Mouse (Mus musculus): ENCODE results near the gene Txndc9. TPM values are rescaled to one million over a fixed set of nuclear protein-coding genes. Genes with fewer than 3 reads are reported as not detected.
"Not testable (repeated sequence)": the region's sequence is repeated elsewhere in the genome, so short reads cannot be mapped to it uniquely, and the experiment has no call there.

Txndc9 gene
- polyA plus RNA-seq, 1 experiment from 2014 or later = 135 TPM

DNA sequence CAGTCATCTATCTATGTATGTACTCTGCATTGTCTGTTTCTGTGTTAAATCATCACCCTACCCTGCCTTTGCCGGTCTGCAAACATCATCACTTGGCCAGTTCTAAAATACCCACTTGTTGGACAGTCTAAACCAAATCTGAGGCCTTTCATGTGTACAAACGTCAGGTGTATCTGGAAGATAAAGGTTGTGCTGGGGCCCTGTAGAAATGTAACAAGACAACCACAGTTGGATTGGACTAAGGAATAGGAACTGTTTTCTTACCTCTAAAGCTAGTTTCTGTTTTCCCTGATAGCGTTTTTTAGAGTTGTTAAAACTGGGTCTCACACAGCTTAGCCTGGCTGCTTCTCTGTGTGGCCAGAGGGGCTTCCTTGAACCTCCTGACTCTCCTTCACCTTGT, 1.9 kb upstream of the Txndc9 start:
- H3K36me3 ChIP-seq = peaks cover 14% of the 10 kb centered on the region
- 83% methylated on average over 3 of the region's 3 CpGs for WGBS
- H3K4me3 ChIP-seq = peak overlapping the region; percentile 69; the same call in 1 of the 2 replicates
- peaks cover 18% of the 10 kb centered on the region for H3K4me1 ChIP-seq
- no peak overlapping the region for H3K27ac ChIP-seq
- DNase-seq (ENCODE audit: low spot score) = no peak
- no peaks in the 10 kb centered on the region for H3K9me3 ChIP-seq (replicated peaks)
- H3K27me3 ChIP-seq (ENCODE audit: low read depth, poor library complexity, severe bottlenecking) = no peaks in the 10 kb centered on the region

DNA sequence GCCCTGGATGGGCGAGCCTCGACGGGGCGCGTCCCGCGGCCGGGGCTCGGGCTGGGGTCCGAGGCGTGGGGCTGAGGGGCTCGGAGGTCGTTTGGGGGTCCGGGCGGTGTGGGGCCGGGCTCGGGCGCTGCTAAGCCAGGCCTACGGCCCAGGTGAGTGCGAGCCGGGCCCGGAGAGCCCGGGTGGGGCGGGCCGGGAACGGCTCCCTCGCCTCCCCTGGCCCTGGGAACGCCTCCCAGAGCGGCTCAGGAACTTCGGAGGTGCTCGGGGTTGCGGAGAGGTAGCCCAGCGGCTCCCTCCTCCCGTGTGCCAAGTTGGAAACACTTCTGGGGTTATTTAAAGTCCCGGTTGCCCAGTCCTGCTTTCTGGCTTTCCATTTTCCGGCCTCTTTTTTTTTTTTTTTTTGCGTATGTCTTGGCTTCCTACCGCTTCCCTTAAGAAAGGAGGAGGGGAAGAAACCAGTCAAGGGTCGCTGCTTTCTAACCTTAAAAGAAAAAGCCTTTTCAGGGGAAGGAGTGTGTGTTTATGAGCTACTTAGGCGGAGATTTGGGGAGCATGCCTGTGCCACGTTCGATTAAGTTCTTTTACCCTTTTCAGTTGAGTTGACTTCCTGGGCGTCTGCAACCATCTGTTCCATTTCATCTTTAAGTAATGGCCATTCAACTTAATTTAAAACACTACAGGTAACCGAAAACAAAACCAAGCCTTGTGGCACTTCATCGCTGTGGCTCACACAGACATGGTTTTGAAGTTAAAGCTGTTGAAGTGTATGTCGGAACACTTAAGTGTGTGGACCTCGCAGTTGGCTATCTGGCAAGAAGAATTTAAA, 892 bp upstream of the Txndc9 start:
- Histone ChIP-seq H3K27me3 (ENCODE audit: low read depth, poor library complexity, severe bottlenecking) (no peaks in the 10 kb centered on the region), H3K9me3 (replicated peaks) (no peaks in the 10 kb centered on the region), H3K4me3 (peak overlapping the region; percentile 69), H3K36me3 (peaks cover 23% of the 10 kb centered on the region), H3K27ac (peak overlapping the region; percentile 90), H3K4me1 (peaks cover 18% of the 10 kb centered on the region)
- 5% methylated on average over 46 of the region's 47 CpGs for WGBS
- DNase-seq (ENCODE audit: low spot score) = no peak

DNA sequence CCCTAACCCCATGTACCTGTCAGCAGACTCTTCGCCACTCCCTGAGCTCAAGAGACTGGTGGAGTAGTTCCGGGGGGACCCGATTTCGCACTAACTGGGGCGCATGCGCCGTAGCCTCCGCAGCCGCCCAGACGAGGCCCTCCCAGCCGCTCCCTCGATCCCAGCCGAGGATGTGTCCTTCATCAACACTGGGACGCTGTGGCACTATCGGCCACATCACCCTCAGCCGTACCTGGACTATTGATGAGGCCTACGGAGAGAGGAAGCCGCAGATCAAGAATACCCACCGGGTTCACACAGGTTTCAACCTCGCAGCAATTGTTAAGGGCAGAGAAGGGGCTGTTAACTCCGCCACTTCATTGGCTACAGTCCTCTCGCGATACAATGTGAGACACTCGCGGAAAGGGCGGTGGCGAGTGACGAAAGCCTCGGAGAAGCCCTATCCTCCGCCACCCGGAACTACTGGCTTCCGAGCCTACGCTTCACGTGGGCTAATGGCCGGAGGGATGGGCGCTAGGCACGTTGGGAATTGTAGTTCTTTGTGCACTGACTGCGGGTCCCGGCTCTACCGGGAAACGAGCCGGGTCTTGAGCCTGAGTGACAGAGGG, 712 bp downstream of the Txndc9 start:
- peaks cover 18% of the 10 kb centered on the region for H3K4me1 ChIP-seq
- peak; percentile 94 for DNase-seq (ENCODE audit: low spot score)
- H3K4me3 ChIP-seq = peak overlapping the region; percentile 69
- H3K9me3 ChIP-seq (replicated peaks) = no peaks in the 10 kb centered on the region
- WGBS = under 1% methylated on average over 42 of the region's 42 CpGs
- H3K36me3 ChIP-seq = peaks cover 38% of the 10 kb centered on the region
- peak overlapping the region; percentile 90 for H3K27ac ChIP-seq
- H3K27me3 ChIP-seq (ENCODE audit: low read depth, poor library complexity, severe bottlenecking) = no peaks in the 10 kb centered on the region

DNA sequence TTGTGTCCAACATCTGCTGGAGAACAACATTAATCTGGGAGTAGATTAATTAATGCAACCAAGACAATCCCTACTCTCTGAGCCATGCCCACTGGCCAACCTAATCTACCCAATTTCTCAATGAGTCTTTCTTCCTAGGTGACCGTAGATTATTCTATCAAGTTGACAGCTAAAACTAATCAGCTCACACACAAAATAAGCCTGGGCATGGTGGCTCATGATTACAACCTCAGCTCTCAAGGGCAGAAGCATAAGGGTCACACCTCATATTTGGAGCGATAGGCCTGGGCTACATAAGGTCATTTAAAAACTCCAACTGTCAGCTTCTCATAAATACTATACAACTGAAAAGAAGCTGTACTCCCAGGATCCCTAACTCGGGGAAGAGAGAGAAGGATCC, 1.5 kb downstream of the Txndc9 start:
- Histone ChIP-seq H3K36me3 (peaks cover 44% of the 10 kb centered on the region), H3K27me3 (ENCODE audit: low read depth, poor library complexity, severe bottlenecking) (no peaks in the 10 kb centered on the region), H3K9me3 (replicated peaks) (no peaks in the 10 kb centered on the region), H3K4me1 (peaks cover 18% of the 10 kb centered on the region), H3K4me3 (peak overlapping the region; percentile 69), H3K27ac (peak overlapping the region; percentile 90; the same call in 1 of the 2 replicates)
- 50% methylated on average over 3 of the region's 3 CpGs for WGBS
- DNase-seq (ENCODE audit: low spot score) = no peak

DNA sequence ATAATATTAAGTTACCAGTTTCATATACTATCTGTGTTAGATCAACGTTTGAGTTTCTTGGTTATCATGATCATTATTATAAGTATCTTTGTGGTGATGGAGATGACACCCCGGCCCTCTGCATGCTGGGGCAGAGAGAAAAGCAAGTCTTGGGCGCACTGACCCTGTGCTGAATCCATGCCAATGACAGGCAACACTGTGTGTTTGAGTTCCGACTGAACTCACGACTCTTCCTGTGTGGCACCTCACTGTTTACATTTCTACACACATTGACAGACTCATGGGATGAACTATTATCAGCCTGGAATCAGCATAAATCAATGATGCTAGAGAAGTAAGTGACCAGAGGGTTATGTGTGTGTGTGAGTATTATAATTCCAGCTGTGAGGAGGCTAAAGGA, 9.8 kb downstream of the Txndc9 start:
- Histone ChIP-seq H3K27ac (no peak overlapping the region), H3K27me3 (ENCODE audit: low read depth, poor library complexity, severe bottlenecking) (no peaks in the 10 kb centered on the region), H3K4me1 (peaks cover 5% of the 10 kb centered on the region; the same call in 1 of the 2 replicates), H3K9me3 (replicated peaks) (no peaks in the 10 kb centered on the region), H3K4me3 (no peak overlapping the region), H3K36me3 (peaks cover 88% of the 10 kb centered on the region)
- 93% methylated on average over 5 of the region's 5 CpGs for WGBS
- DNase-seq (ENCODE audit: low spot score) = no peak

DNA sequence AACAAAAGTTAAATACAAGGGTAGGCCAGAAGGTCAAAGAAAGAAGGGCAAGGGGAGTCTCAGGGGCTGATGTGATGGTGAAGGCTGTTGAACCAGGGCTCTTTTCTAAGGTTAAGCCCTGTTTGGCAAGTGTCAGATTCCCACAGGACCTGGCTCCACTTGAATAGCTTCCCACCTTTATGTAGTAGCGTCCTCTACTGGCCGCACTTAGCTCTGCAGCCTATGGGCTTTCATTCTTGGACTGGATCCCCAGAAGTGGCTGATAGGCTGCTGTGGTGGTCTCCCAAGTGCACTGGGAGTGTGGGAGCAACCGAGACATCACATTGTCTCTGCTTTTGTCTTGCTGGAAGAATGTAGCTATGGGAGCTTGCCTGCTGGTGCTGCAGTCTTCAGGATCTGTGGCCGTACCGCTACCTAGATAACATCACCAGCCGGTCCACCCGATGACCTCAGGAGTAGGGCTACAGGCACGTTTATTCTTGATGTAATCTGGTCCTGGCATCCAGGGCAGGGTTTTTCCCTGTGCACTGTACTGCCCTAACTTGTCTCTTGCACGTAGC, 11.8 kb downstream of the Txndc9 start:
- no peak for DNase-seq (ENCODE audit: low spot score)
- Histone ChIP-seq H3K9me3 (replicated peaks) (no peaks in the 10 kb centered on the region), H3K4me1 (peaks cover 5% of the 10 kb centered on the region; the same call in 1 of the 2 replicates), H3K27me3 (ENCODE audit: low read depth, poor library complexity, severe bottlenecking) (no peaks in the 10 kb centered on the region), H3K36me3 (peaks cover 68% of the 10 kb centered on the region), H3K4me3 (no peak overlapping the region), H3K27ac (no peak overlapping the region)
- WGBS = 84% methylated on average over 9 of the region's 9 CpGs

DNA sequence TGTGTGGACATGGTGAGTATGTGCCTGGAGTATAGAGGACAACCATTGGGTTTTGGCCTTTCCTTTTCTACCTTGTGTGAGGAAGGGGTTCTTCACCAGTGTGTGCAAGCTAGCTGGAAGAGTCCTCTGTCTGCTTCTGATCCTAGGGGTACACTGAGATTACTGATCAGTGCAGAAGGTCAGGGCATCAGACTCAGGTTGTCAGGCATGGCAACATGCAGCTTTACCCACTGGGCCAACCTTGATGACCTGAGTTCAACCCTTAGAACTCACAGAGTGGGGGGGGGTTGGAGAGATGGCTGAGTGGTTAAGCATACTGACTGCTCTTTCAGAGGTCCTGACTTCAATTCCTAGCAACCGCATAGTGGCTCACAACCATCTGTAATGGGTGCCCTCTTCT, 13.4 kb downstream of the Txndc9 start:
- Histone ChIP-seq H3K4me1 (peaks cover 5% of the 10 kb centered on the region; the same call in 1 of the 2 replicates), H3K27me3 (ENCODE audit: low read depth, poor library complexity, severe bottlenecking) (no peaks in the 10 kb centered on the region), H3K4me3 (no peak overlapping the region), H3K9me3 (replicated peaks) (no peaks in the 10 kb centered on the region), H3K36me3 (peaks cover 53% of the 10 kb centered on the region), H3K27ac (no peak overlapping the region)
- DNase-seq (ENCODE audit: low spot score) = no peak
- 97% methylated on average over 1 of the region's 1 CpGs for WGBS

DNA sequence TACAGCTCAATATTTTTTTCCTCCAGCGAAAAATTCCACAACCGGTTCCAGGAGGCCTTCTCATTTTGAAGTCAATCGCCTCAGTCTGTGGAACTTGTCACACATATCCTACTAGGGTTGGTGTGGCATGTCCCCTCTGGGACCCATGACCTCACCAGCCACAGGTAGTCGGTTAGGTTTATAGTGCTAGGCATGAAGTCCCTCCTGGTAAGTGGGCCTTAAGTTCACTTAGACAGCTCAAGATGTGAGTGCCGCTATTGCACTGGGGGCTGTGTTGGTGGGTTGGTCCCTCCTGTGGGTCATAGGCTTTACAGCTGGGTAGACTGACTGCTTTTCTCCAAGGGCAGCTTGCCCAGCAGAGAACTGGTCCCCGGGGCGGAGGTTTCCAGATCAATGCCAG, 20.4 kb downstream of the Txndc9 start:
- Histone ChIP-seq H3K4me1 (no peaks in the 10 kb centered on the region), H3K36me3 (no peaks in the 10 kb centered on the region), H3K27me3 (ENCODE audit: low read depth, poor library complexity, severe bottlenecking) (no peaks in the 10 kb centered on the region), H3K9me3 (replicated peaks) (no peaks in the 10 kb centered on the region), H3K4me3 (no peak overlapping the region), H3K27ac (no peak overlapping the region)
- no peak for DNase-seq (ENCODE audit: low spot score)
- 93% methylated on average over 7 of the region's 7 CpGs for WGBS

DNA sequence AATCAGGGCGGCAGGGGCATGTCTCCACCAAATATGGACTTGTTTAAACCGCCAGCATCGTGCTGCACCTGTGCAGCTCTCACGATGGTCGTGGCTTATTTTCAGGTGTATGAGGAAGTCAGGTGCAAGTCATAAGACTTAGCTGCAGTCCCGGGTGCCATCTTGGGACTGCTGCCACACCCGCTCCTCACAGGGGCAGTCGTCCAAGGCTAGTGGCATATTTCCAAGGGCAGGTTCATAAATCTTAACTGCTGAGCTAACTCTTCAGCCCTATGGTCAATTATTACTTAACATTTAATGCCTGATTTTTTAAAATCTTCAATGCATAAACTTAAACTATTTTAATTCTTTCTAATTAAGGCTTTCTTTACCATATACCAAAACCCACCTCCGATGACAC, 21.0 kb downstream of the Txndc9 start:
- H3K4me3 ChIP-seq; H3K27ac ChIP-seq; DNase-seq (ENCODE audit: low spot score); H3K36me3 ChIP-seq; H3K9me3 ChIP-seq (replicated peaks); H3K4me1 ChIP-seq; H3K27me3 ChIP-seq (ENCODE audit: low read depth, poor library complexity, severe bottlenecking): not testable (repeated sequence)
- WGBS = 74% methylated on average over 9 of the region's 9 CpGs

DNA sequence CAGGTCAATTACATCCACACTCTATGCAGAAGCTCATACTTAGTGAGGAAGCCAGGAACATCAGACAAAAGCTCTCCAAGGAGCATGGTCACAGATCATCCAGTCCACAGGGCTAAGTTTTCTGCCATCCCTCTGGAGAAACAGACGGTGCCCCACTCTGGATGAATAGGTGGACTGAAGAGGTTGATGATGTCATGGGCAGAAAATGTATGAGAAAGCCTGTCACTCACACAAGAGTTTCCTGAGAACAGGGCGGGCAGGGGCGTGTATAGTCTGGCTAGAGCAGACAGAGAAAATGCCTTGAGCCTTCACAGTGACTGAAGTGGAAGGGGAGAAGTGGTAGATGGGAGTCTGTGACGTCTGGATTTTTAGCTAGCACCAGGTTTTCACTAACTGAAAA, 26.2 kb downstream of the Txndc9 start:
- Histone ChIP-seq H3K4me1 (no peaks in the 10 kb centered on the region), H3K4me3 (no peak overlapping the region), H3K9me3 (replicated peaks) (no peaks in the 10 kb centered on the region), H3K27ac (no peak overlapping the region), H3K27me3 (ENCODE audit: low read depth, poor library complexity, severe bottlenecking) (no peaks in the 10 kb centered on the region), H3K36me3 (no peaks in the 10 kb centered on the region)
- DNase-seq (ENCODE audit: low spot score) = no peak
- 76% methylated on average over 4 of the region's 4 CpGs for WGBS

DNA sequence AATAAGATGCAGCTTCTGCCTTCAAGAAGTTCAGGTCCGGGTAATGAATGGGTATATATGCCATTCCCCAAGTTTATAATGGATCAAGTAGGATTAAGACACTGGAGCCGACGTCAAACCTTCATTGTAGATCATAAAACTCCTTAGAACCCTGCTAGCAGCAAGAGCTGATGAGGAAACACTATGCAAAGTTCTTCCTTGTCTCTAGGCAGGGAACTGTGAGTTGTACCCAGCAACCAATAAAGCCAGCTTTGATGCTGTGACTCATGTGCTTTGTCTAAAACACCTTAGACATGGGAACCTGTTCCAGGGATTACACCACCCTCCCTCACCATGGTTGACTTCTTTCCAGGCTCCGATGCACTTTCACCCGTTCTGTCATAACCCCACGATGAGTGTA, 28.9 kb downstream of the Txndc9 start:
- H3K4me1 ChIP-seq = no peaks in the 10 kb centered on the region
- H3K36me3 ChIP-seq = no peaks in the 10 kb centered on the region
- H3K27me3 ChIP-seq (ENCODE audit: low read depth, poor library complexity, severe bottlenecking) = no peaks in the 10 kb centered on the region
- no peak for DNase-seq (ENCODE audit: low spot score)
- H3K4me3 ChIP-seq = no peak overlapping the region
- no peaks in the 10 kb centered on the region for H3K9me3 ChIP-seq (replicated peaks)
- whole genome bisulfite sequencing = 83% methylated on average over 6 of the region's 6 CpGs
- no peak overlapping the region for H3K27ac ChIP-seq

DNA sequence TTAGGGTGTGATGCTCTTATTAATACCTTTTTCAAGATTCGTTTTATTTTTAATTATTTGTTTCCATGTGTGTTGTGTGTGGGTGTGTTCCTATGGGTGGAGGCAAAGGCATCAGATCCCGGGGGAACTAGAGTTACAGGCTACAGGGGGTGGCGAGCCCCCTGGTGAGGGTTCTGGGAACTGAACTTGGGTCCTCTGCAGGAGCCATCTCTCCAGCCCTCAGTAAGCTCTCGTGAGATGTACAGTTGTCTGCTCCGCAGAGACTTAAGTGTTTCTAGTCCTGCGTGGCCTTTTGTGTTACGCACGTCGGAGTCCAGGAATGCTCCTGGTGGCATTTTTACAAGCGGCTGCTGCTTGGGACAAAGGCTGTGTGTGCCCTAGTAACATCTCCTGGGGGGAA, 32.1 kb downstream of the Txndc9 start:
- Histone ChIP-seq H3K4me3 (no peak overlapping the region), H3K36me3 (no peaks in the 10 kb centered on the region), H3K27ac (no peak overlapping the region), H3K27me3 (ENCODE audit: low read depth, poor library complexity, severe bottlenecking) (no peaks in the 10 kb centered on the region), H3K4me1 (no peaks in the 10 kb centered on the region), H3K9me3 (replicated peaks) (no peaks in the 10 kb centered on the region)
- DNase-seq (ENCODE audit: low spot score) = no peak
- 64% methylated on average over 10 of the region's 10 CpGs for WGBS

DNA sequence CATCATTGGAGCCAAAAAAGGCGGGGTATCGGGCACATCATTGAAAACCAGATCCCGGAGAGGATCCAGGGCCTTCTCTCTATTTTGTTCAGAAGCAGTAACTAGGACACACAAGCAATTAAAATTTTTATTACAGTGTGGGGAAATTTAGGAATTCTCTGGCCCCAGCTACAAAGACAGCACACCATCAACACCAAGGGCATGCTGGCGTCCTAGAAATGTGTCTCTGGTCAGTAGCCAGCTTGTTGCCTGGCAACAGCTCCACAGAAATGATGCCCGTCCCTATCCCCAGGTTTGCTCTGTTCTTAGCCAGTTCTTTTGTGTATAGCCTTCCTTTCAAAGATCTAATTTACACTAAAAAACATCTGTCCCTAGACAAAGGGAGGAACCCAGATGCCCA, 38.2 kb downstream of the Txndc9 start:
- 83% methylated on average over 5 of the region's 5 CpGs for WGBS
- H3K27me3 ChIP-seq (ENCODE audit: low read depth, poor library complexity, severe bottlenecking) = no peaks in the 10 kb centered on the region
- DNase-seq (ENCODE audit: low spot score) = no peak
- no peak overlapping the region for H3K4me3 ChIP-seq
- no peaks in the 10 kb centered on the region for H3K4me1 ChIP-seq
- H3K36me3 ChIP-seq = no peaks in the 10 kb centered on the region
- H3K9me3 ChIP-seq (replicated peaks) = no peaks in the 10 kb centered on the region
- no peak overlapping the region for H3K27ac ChIP-seq
